Mouse (Mus musculus) CD4-positive naive resting alpha-beta T cell, adult 76 days (primary cell): Measurements from ENCODE around the gene Ssbp1. TPM values are rescaled to one million over a fixed set of nuclear protein-coding genes. Genes with fewer than 3 reads are reported as not detected.

Source experiments
- total RNA-seq: library from RNA; stranded (reverse); gene quantifications from one replicate; pipeline ENCODE4 v1.2.4, GENCODE M21; 2023

The Ssbp1 gene
- 59.5 TPM for total RNA-seq

GRCm38 (mm10) chr6:40470916-40471719 is at the start of gene Ssbp1:
Gene Ssbp1, plus strand, starts transcription at chr6:40471352.

GRCm38 (mm10) chr6:40436047-40436483 is 35.1 kb upstream of the Ssbp1 start, which contains the start of gene E330009J07Rik:
Gene E330009J07Rik, minus strand, starts transcription at chr6:40436135.

GRCm38 (mm10) chr6:40438936-40439335 is 32.2 kb upstream of the Ssbp1 start, which contains the start of gene Wee2:
Gene Wee2, plus strand, starts transcription at chr6:40439088.

GRCm38 (mm10) chr6:40490933-40491332 is 19.8 kb downstream of the Ssbp1 start, which contains the start of gene Tas2r137:
Gene Tas2r137, plus strand, starts transcription at chr6:40491233.

GRCm38 (mm10) chr6:40493229-40493628 is 22.1 kb downstream of the Ssbp1 start, which contains the start of gene Tas2r108:
Gene Tas2r108, plus strand, starts transcription at chr6:40493529.

GRCm38 (mm10) chr6:40519408-40519807 is 48.3 kb downstream of the Ssbp1 start, which contains the start of gene Prss37:
Gene Prss37, minus strand, starts transcription at chr6:40519508.

Other genes starting within 250 kb of the Ssbp1 start
- 43.2 TPM for gene Agk, start 146.2 kb upstream of the Ssbp1 start, total RNA-seq
- 17.9 TPM for gene E330009J07Rik, start 35.2 kb upstream of the Ssbp1 start, total RNA-seq
- not detected for gene Wee2, start 32.3 kb upstream of the Ssbp1 start, total RNA-seq
- gene Tas2r137, start 19.9 kb downstream of the Ssbp1 start, total RNA-seq: not detected
- not detected for gene Tas2r108, start 22.2 kb downstream of the Ssbp1 start, total RNA-seq
- gene Prss37, start 48.2 kb downstream of the Ssbp1 start, total RNA-seq: not detected
- gene Olfr461, start 83.7 kb downstream of the Ssbp1 start, total RNA-seq: not detected
- gene Olfr460, start 98.1 kb downstream of the Ssbp1 start, total RNA-seq: not detected
- gene Clec5a, start 114.5 kb downstream of the Ssbp1 start, total RNA-seq: 0.64 TPM
- gene Tas2r138, start 142.0 kb downstream of the Ssbp1 start, total RNA-seq: not detected
- 0.59 TPM for gene Mgam, start 157.5 kb downstream of the Ssbp1 start, total RNA-seq